Mouse (Mus musculus) CH12.LX (cell line): ENCODE results near the gene Fam162a.

Experiments used
- CHD1 ChIP-seq: IDR thresholded peaks from 2 replicates; pipeline ENCODE4 v1.6.1; 2012; ENCODE audit warnings: low read depth, low read length, improper control_type of control experiment, inconsistent platforms
- CTCF ChIP-seq, 2 experiments: IDR thresholded peaks in 1 of 2; conservative IDR thresholded peaks in 1 of 2; 2 replicates each; pipeline ENCODE4 v1.5.1; 2011 to 2012; ENCODE audit warnings: low read depth in 2 of 2, low read length in 2 of 2, improper control_type of control experiment in 1 of 2, inconsistent platforms in 1 of 2, mild to moderate bottlenecking in 1 of 2, moderate library complexity in 1 of 2
- EP300 ChIP-seq: IDR thresholded peaks from 2 replicates; pipeline ENCODE4 v1.6.1; 2011; ENCODE audit warnings: low read length, improper control_type of control experiment
- MAZ ChIP-seq: IDR thresholded peaks from 2 replicates; pipeline ENCODE4 v1.6.1; 2012; ENCODE audit warnings: low read depth, mild to moderate bottlenecking, inconsistent platforms, low read length, improper control_type of control experiment, moderate library complexity
- NRF1 ChIP-seq: IDR thresholded peaks from 2 replicates; pipeline ENCODE4 v1.6.1; 2014; ENCODE audit warnings: low read depth, mild to moderate bottlenecking, inconsistent platforms, low read length, improper control_type of control experiment, moderate library complexity
- POLR2A ChIP-seq: IDR thresholded peaks from 2 replicates; pipeline ENCODE4 v1.6.1; 2011; ENCODE audit warnings: low read depth, mild to moderate bottlenecking, improper control_type of control experiment, low read length
- POLR2AphosphoS2 ChIP-seq: IDR thresholded peaks from 2 replicates; pipeline ENCODE4 v1.6.1; 2011; ENCODE audit warnings: low read depth, low read length, improper control_type of control experiment
- USF1 ChIP-seq: IDR thresholded peaks from 2 replicates; pipeline ENCODE4 v1.6.1; 2014; ENCODE audit warnings: low read depth, mild to moderate bottlenecking, inconsistent platforms, low read length, improper control_type of control experiment

GRCm38 (mm10) chr16:36089065-36089464, 17.7 kb upstream of the Fam162a start:
- TF ChIP-seq NRF1 (no peak), CTCF (conservative IDR thresholded peaks at IDR 0.05 in 1 of 2, IDR thresholded peaks at IDR 0.05 in 1 of 2; ENCODE audit: low read depth in 2 of 2, low read length in 2 of 2) (no peak), EP300 (no peak), USF1 (no peak), CHD1 (no peak), MAZ (no peak), POLR2AphosphoS2 (0 out of 2 replicates have a peak, but pooled peaks have one; percentile 28), POLR2A (no peak)
